Mouse (Mus musculus): ENCODE measurements around the gene Flvcr2.

GRCm38 (mm10) chr12:85830691-85831090 is 84.4 kb downstream of the Flvcr2 start:
- TF ChIP-seq POLR2A (IDR thresholded peaks at IDR 0.05; ENCODE audit: low read depth, low read length) (no peak), CTCF (IDR thresholded peaks at IDR 0.05; ENCODE audit: extremely low read depth, insufficient read depth, insufficient read length, insufficient replicate concordance) (no peak)

Measured in spleen, adult 2 months (tissue).